Mouse (Mus musculus) left cerebral cortex, postnatal 14 days (tissue): Measurements from ENCODE around the gene Zcchc13. TPM values are rescaled to one million over a fixed set of nuclear protein-coding genes. Genes with fewer than 3 reads are reported as not detected.

Source experiments
- DNase-seq, 2 experiments: peaks; one replicate each; pipeline ENCODE4 v3.0.0; 2021 to 2022; ENCODE audit warnings: low spot score in 2 of 2, mixed read lengths in 1 of 2
- intact Hi-C: fragments of 180-260 bp; cut with DNase I; formaldehyde crosslinking; loops from one replicate; pipeline ENCODE4 v1.15.1; 2025
- long read RNA-seq, 2 experiments: library from polyadenylated mRNA; stranded (forward); transcript quantifications; one replicate each; pipeline ENCODE4 v2.0.0; 2021
- total RNA-seq, 2 experiments: library from RNA; stranded (reverse); gene quantifications; 2 replicates each; pipeline ENCODE4 v1.2.3; 2021

Gene Zcchc13
- total RNA-seq: not detected
- long read RNA-seq, experiment 1: 0 reads
- long read RNA-seq, experiment 2: 0 reads

DNA sequence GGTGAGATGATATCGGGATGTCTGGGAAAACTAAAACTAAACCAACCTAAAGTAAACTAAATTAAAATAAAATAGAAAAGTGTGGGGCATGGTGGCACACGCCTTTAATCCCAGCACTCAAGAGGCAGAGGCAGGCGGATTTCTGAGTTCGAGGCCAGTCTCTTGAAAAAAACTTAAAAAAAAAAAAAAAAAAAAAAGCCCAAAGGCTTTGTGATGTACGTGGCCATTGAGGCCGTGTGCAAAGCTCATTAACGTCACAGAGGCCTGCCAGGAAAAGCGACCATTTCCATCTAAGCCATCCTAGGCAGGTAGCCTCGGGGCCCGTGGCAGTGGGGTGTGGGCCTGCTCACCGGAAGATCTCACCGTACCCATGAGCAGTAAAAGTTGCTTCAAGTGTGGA lies at the start of gene Zcchc13:
Gene Zcchc13, plus strand, starts transcription at position 284 of the 400 bp plus-strand sequence.
- intact Hi-C loops: loop anchor here (10.0 kb wide), 1 partner anchor 304 kb away; no protein-coding TSS in a partner anchor
- DNase-seq: no peak

DNA sequence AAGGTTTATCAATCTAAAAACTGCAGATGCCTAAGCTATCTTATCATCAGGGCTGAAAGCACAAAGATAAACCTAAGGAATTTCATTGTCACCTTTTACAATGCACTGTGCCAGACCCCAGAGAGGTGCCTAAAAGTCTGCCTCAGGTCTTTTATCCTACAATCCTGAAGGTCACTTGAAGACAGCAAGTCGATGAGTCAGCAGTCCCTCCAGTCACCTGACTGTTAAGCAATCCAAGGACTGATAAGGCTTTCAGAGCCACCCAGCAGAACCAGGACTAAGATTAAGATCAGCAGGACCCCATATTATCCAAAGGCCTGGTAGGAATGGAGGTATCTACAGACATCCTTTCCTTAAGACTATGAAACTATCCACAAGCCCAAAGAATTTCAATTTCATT lies 46.1 kb upstream of the Zcchc13 start:
- intact Hi-C loops: no loop called here
- no peak for DNase-seq

DNA sequence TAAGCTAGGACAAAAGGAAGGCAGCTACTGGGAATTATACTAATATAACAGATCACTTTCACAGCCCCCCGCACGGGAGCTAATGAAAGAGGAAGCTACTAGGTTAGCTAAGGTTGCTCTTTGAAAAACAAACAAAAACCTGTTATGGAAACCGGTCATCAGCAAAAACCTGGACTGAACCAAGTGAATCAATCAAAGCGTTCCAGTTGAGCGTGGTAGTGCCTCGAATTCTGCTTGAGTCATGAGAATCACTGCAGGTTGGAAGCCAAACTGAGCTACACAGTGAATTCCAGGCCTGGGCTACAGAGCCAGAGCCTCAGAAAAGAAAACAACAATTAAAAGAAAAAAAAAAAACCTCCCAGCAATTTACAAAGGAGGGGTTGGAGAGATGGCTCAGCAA lies 38.3 kb upstream of the Zcchc13 start:
- DNase-seq: no peak
- intact Hi-C loops: no loop called here

DNA sequence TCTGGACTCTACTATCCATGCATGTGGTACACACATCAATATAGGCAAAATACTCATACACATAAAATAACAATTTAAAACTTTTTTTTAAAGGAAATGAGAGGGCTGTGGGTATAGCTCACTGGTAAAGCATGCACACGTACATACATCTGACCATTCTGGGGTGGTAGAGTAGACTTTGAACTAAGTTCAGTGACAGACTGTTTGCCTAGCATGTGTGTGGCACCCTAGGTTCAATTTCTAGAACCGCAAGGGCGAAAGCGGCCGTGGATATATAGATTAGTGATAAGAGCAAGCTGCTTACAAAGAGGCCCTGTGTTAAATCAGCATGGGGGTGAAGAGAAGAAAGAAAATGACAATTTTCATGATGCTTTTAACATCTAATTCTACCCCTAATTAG lies 27.8 kb upstream of the Zcchc13 start:
- DNase-seq: no peak
- intact Hi-C loops: no loop called here

GRCm38 (mm10) chrX:103604211-103604610 lies 26.2 kb upstream of the Zcchc13 start:
- intact Hi-C loops: no loop called here
- no peak for DNase-seq

GRCm38 (mm10) chrX:103605473-103605872 lies 24.9 kb upstream of the Zcchc13 start:
- intact Hi-C loops: no loop called here
- no peak for DNase-seq

GRCm38 (mm10) chrX:103610401-103610800 lies 20.0 kb upstream of the Zcchc13 start:
- DNase-seq: no peak
- intact Hi-C loops: no loop called here

- DNase-seq: no peak
- intact Hi-C loops: no loop called here
Measured at GRCm38 (mm10) chrX:103611462-103611861, 18.9 kb upstream of the Zcchc13 start.

- intact Hi-C loops: loop anchor here (5.0 kb wide), 1 partner anchor 52 kb away; no protein-coding TSS in a partner anchor
- no peak for DNase-seq
Measured at GRCm38 (mm10) chrX:103614700-103615233, 15.6 kb upstream of the Zcchc13 start.

DNA sequence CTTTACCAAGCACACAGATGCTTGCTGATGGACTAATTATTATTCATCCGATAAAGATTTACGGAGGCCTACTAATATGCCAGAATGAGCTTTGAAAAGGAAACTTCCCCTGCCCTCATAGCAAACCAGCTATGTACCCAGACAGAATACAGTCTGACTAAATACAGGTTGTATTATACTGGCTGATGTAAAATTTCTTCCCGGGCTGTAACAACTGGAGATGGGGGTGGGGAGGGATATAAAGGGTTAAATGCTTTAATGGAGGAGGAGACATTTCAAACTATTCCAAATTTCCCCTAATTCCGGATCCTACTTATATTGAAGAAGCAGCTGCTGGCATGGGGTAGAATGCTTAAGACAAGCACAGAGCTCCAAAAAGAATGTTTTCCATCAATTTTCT lies 14.9 kb upstream of the Zcchc13 start:
- intact Hi-C loops: loop anchor here (5.0 kb wide), 1 partner anchor 53 kb away; no protein-coding TSS in a partner anchor
- no peak for DNase-seq

- intact Hi-C loops: loop anchor here (5.0 kb wide), 1 partner anchor 54 kb away; no protein-coding TSS in a partner anchor
- peak; percentile 24 to 68 for DNase-seq
Measured at GRCm38 (mm10) chrX:103616162-103616535, 14.2 kb upstream of the Zcchc13 start.

- peak; percentile 78 to 95 for DNase-seq
Measured at GRCm38 (mm10) chrX:103616536-103617404, 13.6 kb upstream of the Zcchc13 start.

DNA sequence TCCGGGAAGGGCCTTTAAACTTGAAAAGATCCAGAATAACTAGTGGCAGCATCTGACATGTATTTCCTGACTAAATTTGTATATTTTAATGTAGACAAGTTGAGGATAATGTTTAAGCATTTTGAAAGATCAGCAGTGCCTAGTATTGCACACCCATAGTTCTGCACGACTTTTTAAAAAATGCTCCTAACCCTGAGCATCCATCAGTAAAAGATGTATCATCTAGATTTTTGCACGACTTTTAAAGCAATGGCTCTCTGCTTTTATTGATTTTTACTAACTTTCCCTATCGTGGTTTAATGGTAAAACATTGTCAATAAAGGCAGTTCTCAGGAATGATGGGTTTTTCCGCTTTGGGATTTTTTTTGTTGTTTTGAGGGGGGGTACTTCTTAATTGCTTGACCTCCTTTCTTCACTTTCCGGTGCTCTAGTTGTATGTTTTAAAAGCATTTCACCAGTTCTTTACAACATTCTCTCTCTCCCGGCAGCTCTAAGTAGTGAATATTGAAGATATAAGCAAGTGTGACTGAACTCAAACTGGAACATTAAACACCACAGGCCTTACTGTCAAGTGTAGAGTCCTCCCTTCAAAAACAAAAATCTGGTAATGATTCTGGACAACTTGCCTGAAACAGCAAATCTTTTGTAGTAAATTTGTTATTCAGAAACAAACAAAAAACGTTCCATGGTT lies 12.8 kb upstream of the Zcchc13 start:
- DNase-seq: no peak
- intact Hi-C loops: loop anchor here (5.0 kb wide), 1 partner anchor 55 kb away; no protein-coding TSS in a partner anchor

More at GRCm38 (mm10) chrX:103616536-103617404, 13.6 kb upstream of the Zcchc13 start:
- intact Hi-C loops: loop anchor here (5.0 kb wide), 1 partner anchor 54 kb away; no protein-coding TSS in a partner anchor

DNA sequence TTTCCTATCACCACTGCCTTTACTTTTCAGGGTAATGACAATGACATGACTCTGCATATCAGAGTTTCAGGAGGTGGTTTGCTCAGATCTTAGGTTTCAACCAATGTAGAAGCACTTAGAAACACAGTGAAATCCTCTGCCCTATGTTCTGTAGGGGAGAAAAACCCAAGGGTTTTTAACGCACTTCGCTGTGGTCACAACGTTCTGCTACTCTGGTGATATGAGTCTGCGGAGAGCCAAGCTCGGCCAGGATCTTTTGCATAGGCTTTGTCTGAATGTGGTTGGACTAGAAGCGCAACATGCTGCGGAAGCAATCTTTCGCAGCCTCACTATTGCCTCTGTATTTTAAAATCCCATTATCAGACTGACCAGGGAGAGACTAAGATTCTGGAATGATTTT lies 8.6 kb upstream of the Zcchc13 start:
- DNase-seq: no peak
- intact Hi-C loops: no loop called here

- intact Hi-C loops: no loop called here
- DNase-seq: peak; percentile 92 to 99
Measured at GRCm38 (mm10) chrX:103622260-103622934, 8.0 kb upstream of the Zcchc13 start.

- intact Hi-C loops: no loop called here
- no peak for DNase-seq
Measured at GRCm38 (mm10) chrX:103622935-103623280, 7.5 kb upstream of the Zcchc13 start.

- DNase-seq: peak in 1 of 2 experiments; percentile 32
- intact Hi-C loops: no loop called here
Measured at GRCm38 (mm10) chrX:103623411-103623845, 7.0 kb upstream of the Zcchc13 start.

GRCm38 (mm10) chrX:103624426-103625168 lies 5.8 kb upstream of the Zcchc13 start:
- peak in 1 of 2 experiments; percentile 67 for DNase-seq
- intact Hi-C loops: loop anchor here (1.0 kb wide), 1 partner anchor 140 kb away; no protein-coding TSS in a partner anchor

- intact Hi-C loops: no loop called here
- DNase-seq: no peak
Measured at GRCm38 (mm10) chrX:103628890-103629289, 1.5 kb upstream of the Zcchc13 start.
